In the genomic region with DNA sequence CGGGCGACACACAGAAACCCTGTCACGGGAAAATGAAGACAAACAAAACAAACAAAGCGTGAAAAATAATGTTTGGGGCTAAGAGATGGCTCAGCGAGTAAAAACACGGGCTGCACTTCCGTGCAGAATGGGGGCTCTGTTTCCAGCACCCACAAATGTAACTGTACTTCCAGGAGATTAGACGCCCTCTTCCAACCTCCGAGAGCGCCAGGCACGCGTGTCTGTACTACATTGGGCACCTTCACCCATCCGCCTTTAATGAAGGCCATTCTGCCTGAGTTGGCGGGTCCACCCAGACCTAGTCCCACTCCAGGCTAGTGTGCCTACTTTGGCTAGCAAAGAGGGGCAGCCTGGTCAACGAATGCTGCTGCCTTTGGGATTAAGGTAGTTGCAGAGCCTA, we compare ENCODE assay signal across 8 mouse cellular contexts. TPM values are rescaled to one million over a fixed set of nuclear protein-coding genes. Genes with fewer than 3 reads are reported as not detected.
DNase-seq lines count a peak whose midpoint lies in the region; ATAC-seq and TF ChIP-seq lines count a peak whose summit lies in the region.

No protein-coding gene starts in this region.

- no peak for TF ChIP-seq EP300 in lung, postnatal 0 days (IDR thresholded peaks at IDR 0.05)

- TF ChIP-seq CTCF in lung, postnatal 0 days (IDR thresholded peaks at IDR 0.05), result no peak

- no peaks in the 10 kb centered on the region for H3K4me1 ChIP-seq in lung, postnatal 0 days (ENCODE audit: insufficient read depth, low read depth, low read length)
- no peaks in the 10 kb centered on the region for H3K4me1 ChIP-seq in limb, embryonic 11.5 days (ENCODE audit: control insufficient read depth, insufficient read depth, low read length)
- H3K4me1 ChIP-seq in stomach, embryonic 14.5 days (ENCODE audit: control insufficient read depth, insufficient read depth, low read length), result peaks cover 15% of the 10 kb centered on the region

- no peaks in the 10 kb centered on the region for H3K9me3 ChIP-seq in lung, postnatal 0 days (ENCODE audit: low read length)
- H3K9me3 ChIP-seq in limb, embryonic 11.5 days (ENCODE audit: control insufficient read depth, low read length), result no peaks in the 10 kb centered on the region
- H3K9me3 ChIP-seq in stomach, embryonic 14.5 days (ENCODE audit: control insufficient read depth, low read depth, low read length), result peaks cover under 1% of the 10 kb centered on the region; the same call in 1 of the 2 replicates

- H3K9ac ChIP-seq in lung, postnatal 0 days (replicated peaks; ENCODE audit: low read depth), result 0 out of 2 replicates have a peak overlapping the region, but pooled peaks have one; percentile 9
- no peak overlapping the region for H3K9ac ChIP-seq in limb, embryonic 11.5 days (ENCODE audit: low read length)
- peak overlapping the region; percentile 94; the same call in 1 of the 2 replicates for H3K9ac ChIP-seq in stomach, embryonic 14.5 days (replicated peaks; ENCODE audit: low read depth, low read length)

- H3K27ac ChIP-seq in lung, postnatal 0 days (ENCODE audit: low read length), result peak overlapping the region; percentile 22
- H3K27ac ChIP-seq in limb, embryonic 11.5 days (replicated peaks; ENCODE audit: low read depth, low read length), result no peak overlapping the region
- H3K27ac ChIP-seq in stomach, embryonic 14.5 days (ENCODE audit: low read length), result peak overlapping the region; percentile 97; the same call in 1 of the 2 replicates

- no peaks in the 10 kb centered on the region for H3K27me3 ChIP-seq in lung, postnatal 0 days (replicated peaks; ENCODE audit: insufficient read depth, low read length)
- no peaks in the 10 kb centered on the region for H3K27me3 ChIP-seq in limb, embryonic 11.5 days (ENCODE audit: control insufficient read depth, insufficient read depth, low read length)
- no peaks in the 10 kb centered on the region for H3K27me3 ChIP-seq in stomach, embryonic 14.5 days (ENCODE audit: control insufficient read depth, insufficient read depth, low read length)

- H3K4me2 ChIP-seq in lung, postnatal 0 days (replicated peaks; ENCODE audit: low read depth, low read length), result peak overlapping the region; percentile 66
- H3K4me2 ChIP-seq in limb, embryonic 11.5 days (ENCODE audit: low read depth, severe bottlenecking), result peak overlapping the region; percentile 66
- H3K4me2 ChIP-seq in stomach, embryonic 14.5 days (replicated peaks; ENCODE audit: low read depth, low read length), result peak overlapping the region; percentile 69

- ATAC-seq in cerebellum, adult (ENCODE audit: insufficient number of reproducible peaks, low FRiP score, low TSS enrichment), result no peak
- ATAC-seq in lung, postnatal 0 days, result no peak
- ATAC-seq in limb, embryonic 11.5 days (ENCODE audit: insufficient number of reproducible peaks, low FRiP score, low TSS enrichment, low read depth), result no peak
- no peak for ATAC-seq in stomach, embryonic 14.5 days (ENCODE audit: insufficient number of reproducible peaks, insufficient read depth, low FRiP score, low read depth)
- no peak for ATAC-seq in megakaryocyte progenitor cell, adult 5-6 weeks (replicated peaks; ENCODE audit: poor library complexity)

- peak overlapping the region; percentile 98 for H3K4me3 ChIP-seq in lung, postnatal 0 days (ENCODE audit: low read depth, low read length)
- peak overlapping the region; percentile 60 for H3K4me3 ChIP-seq in limb, embryonic 11.5 days (ENCODE audit: low read depth, low read length)
- H3K4me3 ChIP-seq in stomach, embryonic 14.5 days (ENCODE audit: low read depth, low read length), result peak overlapping the region; percentile 79

- peak; percentile 54 for DNase-seq in cerebellum, adult 9-10 months
- no peak for DNase-seq in lung, postnatal 0 days (ENCODE audit: low spot score)
- DNase-seq in lung, postnatal 4 days, result no peak
- no peak for DNase-seq in limb, embryonic 11.5 days (ENCODE audit: low spot score)
- no peak for DNase-seq in adipocyte (ENCODE audit: low spot score)

- no peaks in the 10 kb centered on the region for H3K36me3 ChIP-seq in lung, postnatal 0 days (ENCODE audit: insufficient read depth, low read length)
- H3K36me3 ChIP-seq in limb, embryonic 11.5 days (ENCODE audit: control insufficient read depth, insufficient read depth, low read length), result no peaks in the 10 kb centered on the region
- no peaks in the 10 kb centered on the region for H3K36me3 ChIP-seq in stomach, embryonic 14.5 days (ENCODE audit: control insufficient read depth, insufficient read depth, low read length)

- 59% methylated on average over 15 of the region's 15 CpGs for WGBS in lung, postnatal 0 days
- 80% methylated on average over 15 of the region's 15 CpGs for WGBS in limb, embryonic 11.5 days
- WGBS in stomach, embryonic 14.5 days, result 68% methylated on average over 15 of the region's 15 CpGs

RNA-seq across cellular contexts. Expression of gene Dennd6b, which starts 0.8 kb away (rescaled TPM):
- polyA plus RNA-seq in lung, postnatal 0 days (2015; fragmentation: Nextera tagmentation; extraction: Ambion mirVana), result 4.4 and 5.0 TPM in 2 replicates
- 19.4 and 19.8 TPM in 2 replicates for polyA plus RNA-seq in limb, embryonic 11.5 days (2014; fragmentation: Nextera tagmentation; extraction: Ambion mirVana)
- 16.4 and 17.6 TPM in 2 replicates for polyA plus RNA-seq in stomach, embryonic 14.5 days (2014; fragmentation: Nextera tagmentation; extraction: Ambion mirVana)
- total RNA-seq in megakaryocyte progenitor cell, adult 5-6 weeks (2015), result 1.6 and 2.4 TPM in 2 replicates
- total RNA-seq in megakaryocyte progenitor cell, adult 5-6 weeks (2017), result 1.3 and 2.5 TPM in 2 replicates

RNA-seq across cellular contexts. Expression of gene Ppp6r2, which starts 14.3 kb away (rescaled TPM):
- polyA plus RNA-seq in lung, postnatal 0 days (2015; fragmentation: Nextera tagmentation; extraction: Ambion mirVana), result 22.7 and 24.1 TPM in 2 replicates
- polyA plus RNA-seq in limb, embryonic 11.5 days (2014; fragmentation: Nextera tagmentation; extraction: Ambion mirVana), result 22.7 and 23.4 TPM in 2 replicates
- 33.5 and 34.6 TPM in 2 replicates for polyA plus RNA-seq in stomach, embryonic 14.5 days (2014; fragmentation: Nextera tagmentation; extraction: Ambion mirVana)
- total RNA-seq in megakaryocyte progenitor cell, adult 5-6 weeks (2015), result 8.5 and 11.8 TPM in 2 replicates
- 9.8 and 11.2 TPM in 2 replicates for total RNA-seq in megakaryocyte progenitor cell, adult 5-6 weeks (2017)

RNA-seq across cellular contexts. Expression of gene Plxnb2, which starts 16.5 kb away (rescaled TPM):
- polyA plus RNA-seq in lung, postnatal 0 days (2015; fragmentation: Nextera tagmentation; extraction: Ambion mirVana), result 73.1 and 104 TPM in 2 replicates
- 122 and 125 TPM in 2 replicates for polyA plus RNA-seq in limb, embryonic 11.5 days (2014; fragmentation: Nextera tagmentation; extraction: Ambion mirVana)
- polyA plus RNA-seq in stomach, embryonic 14.5 days (2014; fragmentation: Nextera tagmentation; extraction: Ambion mirVana), result 146 and 147 TPM in 2 replicates
- 12.1 and 12.6 TPM in 2 replicates for total RNA-seq in megakaryocyte progenitor cell, adult 5-6 weeks (2015)
- 9.3 and 14.5 TPM in 2 replicates for total RNA-seq in megakaryocyte progenitor cell, adult 5-6 weeks (2017)

RNA-seq across cellular contexts. Expression of gene Mapk11, which starts 47.6 kb away (rescaled TPM):
- 7.4 and 8.5 TPM in 2 replicates for polyA plus RNA-seq in lung, postnatal 0 days (2015; fragmentation: Nextera tagmentation; extraction: Ambion mirVana)
- polyA plus RNA-seq in limb, embryonic 11.5 days (2014; fragmentation: Nextera tagmentation; extraction: Ambion mirVana), result 15.3 and 16.6 TPM in 2 replicates
- polyA plus RNA-seq in stomach, embryonic 14.5 days (2014; fragmentation: Nextera tagmentation; extraction: Ambion mirVana), result 6.5 and 7.9 TPM in 2 replicates
- not detected in 2 replicates for total RNA-seq in megakaryocyte progenitor cell, adult 5-6 weeks (2015)
- total RNA-seq in megakaryocyte progenitor cell, adult 5-6 weeks (2017), result 0.10 TPM in 1 of 2 replicates, not detected in the other

RNA-seq across cellular contexts. Expression of gene Mapk12, which starts 56.6 kb away (rescaled TPM):
- 13.0 and 14.4 TPM in 2 replicates for polyA plus RNA-seq in lung, postnatal 0 days (2015; fragmentation: Nextera tagmentation; extraction: Ambion mirVana)
- polyA plus RNA-seq in limb, embryonic 11.5 days (2014; fragmentation: Nextera tagmentation; extraction: Ambion mirVana), result 14.3 and 15.2 TPM in 2 replicates
- polyA plus RNA-seq in stomach, embryonic 14.5 days (2014; fragmentation: Nextera tagmentation; extraction: Ambion mirVana), result 4.4 and 5.2 TPM in 2 replicates
- total RNA-seq in megakaryocyte progenitor cell, adult 5-6 weeks (2015), result 0.49 TPM in 1 of 2 replicates, not detected in the other
- total RNA-seq in megakaryocyte progenitor cell, adult 5-6 weeks (2017), result 0.04 and 0.47 TPM in 2 replicates
